ENCODE assay signal across 17 mouse cellular contexts in the genomic region with DNA sequence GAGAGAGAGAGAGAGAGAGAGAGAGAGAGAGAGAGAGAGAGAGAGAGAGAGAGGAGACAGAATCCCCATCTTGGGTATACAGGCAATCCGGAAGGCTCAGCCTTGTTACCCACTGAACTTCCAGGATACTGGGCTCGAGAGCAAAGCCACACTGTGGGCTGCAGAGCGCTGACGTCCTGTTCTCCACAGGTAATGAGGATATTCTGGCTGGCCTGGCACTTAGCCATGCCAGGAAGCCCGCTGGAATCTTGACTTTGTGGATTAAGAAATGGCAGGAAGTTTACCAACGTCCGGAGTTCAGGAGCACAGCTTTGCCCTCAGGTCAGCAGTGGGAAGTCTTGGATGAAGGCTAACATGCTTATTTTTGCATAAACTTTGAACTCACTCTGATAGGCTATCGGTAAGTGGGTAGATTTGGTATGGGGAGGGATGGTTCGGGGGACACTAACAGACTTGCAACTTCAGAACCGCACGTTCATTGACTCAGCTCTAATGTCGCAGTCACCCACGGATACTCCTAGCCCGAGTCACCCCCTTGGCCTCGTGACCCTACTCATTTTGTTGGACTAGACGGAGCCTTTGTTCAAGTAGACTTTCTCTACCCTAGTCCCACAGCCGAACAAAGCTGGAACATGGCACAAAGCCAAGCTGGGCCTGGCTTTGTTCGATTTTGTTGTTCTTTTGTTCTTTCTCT. TPM values are rescaled to one million over a fixed set of nuclear protein-coding genes. Genes with fewer than 3 reads are reported as not detected.
A peak's percentile ranks its signal among the peaks of the same experiment; 100 is the strongest.
DNase-seq lines count a peak whose midpoint lies in the region; ATAC-seq and TF ChIP-seq lines count a peak whose summit lies in the region.
"Had no signal": no experiment of that assay in that cellular context is flagged by ENCODE, and none has a peak within 500 bp of the region (broad histone marks: within the 10 kb centered on the region; RNA-seq: fewer than 3 reads in every experiment).

No protein-coding gene starts in this region.

- H3K4me3 ChIP-seq in heart, embryonic 11.5 days (ENCODE audit: low read depth, low read length) = no peak overlapping the region
- H3K4me3 ChIP-seq in G1E (ENCODE audit: low read depth, low read length) = peak overlapping the region; percentile 67
- no peak overlapping the region for H3K4me3 ChIP-seq in liver, postnatal 0 days (ENCODE audit: low read depth, low read length)
- H3K4me3 ChIP-seq: layer of hippocampus, adult 2 months; left cerebral cortex, adult 2 months; limb, embryonic 12.5 days had no signal

- peak; percentile 86 for DNase-seq in heart, adult 11 months
- DNase-seq in kidney, postnatal 4 days = peak; percentile 11 to 33
- DNase-seq in kidney, adult 18-20 months = no peak
- no peak for DNase-seq in G1E (ENCODE audit: low spot score)
- DNase-seq in liver, postnatal 0 days = peak; percentile 34
- DNase-seq in left cerebral cortex, adult 8-10 months (ENCODE audit: low spot score in 2 of 2) = no peak
- DNase-seq in urinary bladder, postnatal 36 days (ENCODE audit: low spot score in 2 of 2) = no peak
- DNase-seq: cerebellum, adult 11-12 months; cerebellum, postnatal 36 days; gastrocnemius, postnatal 10 days; kidney, adult 8-10 months; right cerebral cortex, postnatal 4 days had no signal

- no peak for TF ChIP-seq EP300 in liver, postnatal 0 days (IDR thresholded peaks at IDR 0.05; ENCODE audit: low read depth)

- H3K4me2 ChIP-seq in heart, embryonic 11.5 days = no peak overlapping the region
- H3K4me2 ChIP-seq in liver, postnatal 0 days (ENCODE audit: low read depth, low read length) = no peak overlapping the region
- H3K4me2 ChIP-seq: limb, embryonic 12.5 days had no signal

- no peak overlapping the region for H3K9ac ChIP-seq in heart, embryonic 11.5 days (ENCODE audit: low read depth, low read length)
- H3K9ac ChIP-seq in liver, postnatal 0 days (replicated peaks) = no peak overlapping the region
- H3K9ac ChIP-seq: limb, embryonic 12.5 days had no signal

- TF ChIP-seq CTCF in G1E (IDR thresholded peaks at IDR 0.05; ENCODE audit: low read depth, low read length) = no peak
- TF ChIP-seq CTCF in liver, postnatal 0 days (IDR thresholded peaks at IDR 0.05; ENCODE audit: low read depth) = no peak

- 0 out of 2 replicates have a peak, but pooled peaks cover under 1% of the 10 kb centered on the region for H3K27me3 ChIP-seq in heart, embryonic 11.5 days (ENCODE audit: control insufficient read depth, insufficient read depth, low read length)
- H3K27me3 ChIP-seq in G1E (ENCODE audit: insufficient read depth, low read length) = no peaks in the 10 kb centered on the region
- H3K27me3 ChIP-seq in liver, postnatal 0 days (ENCODE audit: insufficient read depth, low read length) = no peaks in the 10 kb centered on the region
- H3K27me3 ChIP-seq: limb, embryonic 12.5 days had no signal

- WGBS in heart, embryonic 11.5 days (ENCODE audit: insufficient replicate concordance) = 66% methylated on average over 18 of the region's 18 CpGs
- 50% methylated on average over 18 of the region's 18 CpGs for WGBS in liver, postnatal 0 days (ENCODE audit: insufficient replicate concordance)

- no peak for ATAC-seq in heart, embryonic 11.5 days (replicated peaks; ENCODE audit: insufficient number of reproducible peaks, low FRiP score, low TSS enrichment)
- no peak; the same call in 1 of the 2 replicates for ATAC-seq in G1E (ENCODE audit: extremely low read depth, insufficient number of reproducible peaks, low FRiP score, poor library complexity, severe bottlenecking)
- ATAC-seq in liver, postnatal 0 days = no peak
- ATAC-seq: hindbrain, embryonic 16.5 days had no signal

- H3K36me3 ChIP-seq in heart, embryonic 11.5 days (ENCODE audit: control insufficient read depth, insufficient read depth, low read length) = no peaks in the 10 kb centered on the region
- peaks cover 2% of the 10 kb centered on the region for H3K36me3 ChIP-seq in G1E (replicated peaks)
- no peaks in the 10 kb centered on the region for H3K36me3 ChIP-seq in liver, postnatal 0 days (replicated peaks; ENCODE audit: insufficient read depth, low read length)
- H3K36me3 ChIP-seq: limb, embryonic 12.5 days had no signal

- H3K9me3 ChIP-seq in heart, embryonic 11.5 days (replicated peaks; ENCODE audit: control insufficient read depth, low read length) = no peaks in the 10 kb centered on the region
- no peaks in the 10 kb centered on the region for H3K9me3 ChIP-seq in G1E (replicated peaks)
- H3K9me3 ChIP-seq in liver, postnatal 0 days (ENCODE audit: low read length) = no peaks in the 10 kb centered on the region
- H3K9me3 ChIP-seq: limb, embryonic 12.5 days had no signal

- H3K27ac ChIP-seq in heart, embryonic 11.5 days (ENCODE audit: low read depth, low read length) = no peak overlapping the region
- no peak overlapping the region for H3K27ac ChIP-seq in liver, postnatal 0 days (ENCODE audit: low read depth)
- H3K27ac ChIP-seq: layer of hippocampus, adult 2 months; left cerebral cortex, adult 2 months; limb, embryonic 12.5 days had no signal

- peaks cover 14% of the 10 kb centered on the region for H3K4me1 ChIP-seq in heart, embryonic 11.5 days (ENCODE audit: control insufficient read depth, insufficient read depth, low read length)
- peaks cover 89% of the 10 kb centered on the region for H3K4me1 ChIP-seq in G1E (ENCODE audit: insufficient read depth, low read depth, low read length)
- peaks cover 24% of the 10 kb centered on the region for H3K4me1 ChIP-seq in liver, postnatal 0 days (ENCODE audit: insufficient read depth)
- H3K4me1 ChIP-seq: limb, embryonic 12.5 days had no signal

RNA-seq across cellular contexts. Expression of gene Exoc6, which starts 29.3 kb away (rescaled TPM):
- polyA plus RNA-seq in heart, embryonic 11.5 days (2014; fragmentation: Nextera tagmentation; extraction: Ambion mirVana) = 22.3 TPM in 2 replicates
- total RNA-seq in G1E (2014; fragmentation: Nextera tagmentation) (90.4 and 92.8 TPM in 2 replicates), G1E (2017) (100 and 117 TPM in 2 replicates)
- polyA plus RNA-seq in G1E (2012) = 25.6 and 26.0 TPM in 2 replicates
- polyA plus RNA-seq in liver, postnatal 0 days (2015; fragmentation: Nextera tagmentation; extraction: Ambion mirVana) = 15.2 and 18.9 TPM in 2 replicates
- 10 to 100 TPM; 41.2 to 47.4 (median 44.8) TPM for total RNA-seq in left cerebral cortex, adult 8-10 months (2022)

Comparison
In these comparisons a context has a peak if more than half of its experiments do, and no peak if none do; other contexts are left out.
1. DNase-seq: peak in heart, adult 11 months (single experiment), kidney, postnatal 4 days (2 of 2) and liver, postnatal 0 days (single experiment); none in kidney, adult 18-20 months (single experiment), G1E (single experiment), left cerebral cortex, adult 8-10 months (0 of 2) and urinary bladder, postnatal 36 days (0 of 2).